Mouse (Mus musculus) hematopoietic stem cell, adult 5-6 weeks (primary cell): ENCODE measurements at regions not wholly inside any gene's neighbourhood (a gene's known extent, or its start where the extent isn't known, plus 50 kb on each side); places are given as distances from the start of the nearest gene placed in this dataset.

ENCODE experiments used
- ATAC-seq, 2 experiments: fragments of 125-278 bp in 1 of 2; replicated peaks in 1 of 2; 2 replicates each; pipeline ENCODE4 v1.8.0; 2016 to 2017; ENCODE audit warnings: inconsistent platforms in 2 of 2, mild to moderate bottlenecking in 2 of 2, moderate number of reproducible peaks in 2 of 2, low read depth in 1 of 2, moderate TSS enrichment in 1 of 2; ENCODE audit not compliant: low FRiP score in 2 of 2, poor library complexity in 2 of 2, severe bottlenecking in 2 of 2, insufficient read depth in 1 of 2, low TSS enrichment in 1 of 2

DNA sequence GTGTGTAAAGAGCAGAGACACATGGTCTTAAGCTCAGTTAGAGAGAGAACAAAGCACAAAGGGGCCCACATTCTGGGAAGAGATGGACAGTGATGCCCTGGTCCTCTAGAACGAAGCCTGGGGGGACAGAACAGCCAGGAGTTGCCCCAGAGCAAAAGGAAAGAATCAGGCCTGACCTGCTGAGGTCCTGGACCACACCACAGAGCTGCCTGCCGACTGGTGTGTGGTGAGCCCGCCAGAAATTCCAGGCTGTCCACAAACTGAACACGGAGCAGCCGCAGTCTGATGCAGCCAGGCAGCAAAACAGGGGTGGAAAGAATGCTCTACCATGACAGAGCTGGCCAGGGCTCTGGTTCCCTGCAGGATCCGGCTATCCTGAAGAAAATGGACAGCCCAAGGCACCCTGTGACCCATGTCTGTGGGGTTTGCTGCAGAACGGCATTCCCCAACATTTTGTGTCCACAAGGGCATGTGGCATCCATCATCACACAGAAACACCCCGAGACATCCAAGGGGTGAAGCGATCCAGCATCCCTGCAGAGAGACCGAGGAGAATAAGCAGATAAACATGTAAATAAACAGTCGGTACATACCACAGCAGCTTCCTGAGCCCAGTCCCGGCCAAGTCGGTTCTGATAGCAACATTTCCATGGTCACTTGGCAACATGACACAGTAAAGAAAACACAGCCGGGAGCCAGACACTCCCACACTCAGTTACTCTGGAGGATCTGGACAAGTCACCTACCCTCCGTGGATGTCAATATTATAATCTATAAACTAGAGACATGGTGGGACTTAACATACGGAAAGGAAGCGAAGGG, 65.3 kb upstream of the Pomp start:
- no peak for ATAC-seq

DNA sequence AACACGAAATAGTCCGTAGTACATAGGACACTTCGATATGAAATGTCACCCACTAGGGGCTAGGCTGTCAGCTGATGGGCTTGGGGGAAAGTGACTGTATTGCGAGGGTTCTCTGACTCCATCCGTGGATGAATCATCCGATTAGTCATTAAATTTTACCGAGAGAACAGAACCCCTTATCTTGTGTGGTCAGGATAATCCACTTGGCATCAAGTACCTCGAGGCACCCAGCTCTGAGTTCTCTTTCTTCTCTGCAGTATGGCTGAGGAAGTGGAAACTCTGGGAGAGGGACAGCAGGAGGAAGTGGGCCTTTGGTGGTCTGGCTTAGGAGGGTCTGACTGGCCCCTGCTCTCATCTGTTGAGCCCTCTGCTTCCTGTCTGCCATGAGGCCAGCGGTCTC, 67.2 kb upstream of the Pomp start:
- ATAC-seq, result peak; percentile 73 to 78; a peak in 3 of 4 replicates

DNA sequence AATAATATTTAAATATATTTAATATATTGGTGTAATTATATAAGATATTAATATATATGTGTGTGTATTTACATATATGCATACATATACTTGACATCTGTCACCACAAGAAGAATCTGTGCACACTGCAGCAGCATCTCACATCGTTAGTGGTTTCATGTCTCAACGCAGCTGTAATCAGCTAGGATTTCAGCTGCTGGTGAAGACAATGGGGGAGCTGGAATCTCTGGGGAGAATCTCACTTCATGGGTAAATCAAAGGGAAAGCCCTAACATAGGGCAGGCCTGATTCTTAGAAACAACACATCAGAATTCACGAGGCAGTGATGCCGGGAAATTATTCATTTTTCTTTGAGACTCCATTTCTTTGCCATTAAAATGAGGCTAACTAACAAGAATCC, 66.8 kb upstream of the Flt1 start:
- no peak for ATAC-seq

DNA sequence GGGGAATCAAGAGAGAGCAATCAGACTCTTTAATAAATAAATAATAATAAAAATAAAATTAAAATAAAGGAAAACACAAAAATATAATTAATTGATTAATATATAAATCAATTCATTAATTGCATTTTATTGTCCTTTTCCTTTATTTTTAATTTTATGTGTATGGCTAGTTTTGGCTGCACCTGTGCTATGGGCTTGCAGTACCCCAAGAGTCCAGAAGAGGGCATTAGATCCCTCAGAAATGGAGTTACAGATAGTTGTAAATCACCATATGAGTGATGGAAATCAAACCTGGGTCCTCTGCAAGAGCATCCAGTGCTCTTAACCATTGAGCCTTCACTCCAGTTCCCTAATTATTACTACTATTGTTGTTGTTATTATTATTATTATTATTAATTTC, 65.3 kb upstream of the Flt1 start:
- ATAC-seq, result no peak

DNA sequence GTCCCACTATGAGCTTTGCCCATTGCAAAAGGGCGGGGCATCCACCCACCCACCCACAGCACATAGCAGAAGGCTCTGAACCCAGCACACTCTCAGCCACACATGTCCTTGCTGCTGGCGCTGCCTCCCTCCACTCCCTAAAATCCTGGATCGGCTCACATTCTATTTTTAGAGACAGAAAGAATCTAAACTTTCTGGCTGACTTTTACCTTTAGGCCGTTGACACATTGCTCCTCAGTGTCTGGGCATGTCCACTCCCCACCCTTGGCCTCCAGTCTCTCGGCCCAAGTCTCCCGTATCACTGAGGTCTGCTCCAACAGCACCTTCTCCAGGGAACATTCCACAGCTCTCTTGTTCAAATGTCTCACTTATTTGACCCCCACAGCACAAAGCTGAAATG, 62.7 kb upstream of the Flt1 start:
- ATAC-seq, result no peak

DNA sequence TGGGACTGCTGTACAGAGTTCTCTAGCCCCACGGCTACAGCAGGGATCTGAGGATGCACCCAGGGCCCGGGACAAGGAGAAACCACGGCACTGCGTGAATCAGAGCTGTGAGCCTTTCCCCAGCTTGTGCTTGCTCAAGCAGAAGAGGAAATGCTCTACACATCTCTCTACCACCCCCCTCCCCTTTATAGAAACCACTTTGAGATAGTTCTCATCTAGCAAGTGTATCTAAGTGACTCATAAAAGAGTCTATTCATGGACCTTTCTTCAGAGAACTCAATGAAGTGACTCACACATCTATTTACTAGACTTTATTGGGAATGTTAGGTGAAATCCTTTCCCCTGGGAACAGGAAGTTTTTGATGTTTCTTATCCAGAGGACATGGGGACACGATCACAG, 61.0 kb upstream of the Flt1 start:
- ATAC-seq, result no peak

DNA sequence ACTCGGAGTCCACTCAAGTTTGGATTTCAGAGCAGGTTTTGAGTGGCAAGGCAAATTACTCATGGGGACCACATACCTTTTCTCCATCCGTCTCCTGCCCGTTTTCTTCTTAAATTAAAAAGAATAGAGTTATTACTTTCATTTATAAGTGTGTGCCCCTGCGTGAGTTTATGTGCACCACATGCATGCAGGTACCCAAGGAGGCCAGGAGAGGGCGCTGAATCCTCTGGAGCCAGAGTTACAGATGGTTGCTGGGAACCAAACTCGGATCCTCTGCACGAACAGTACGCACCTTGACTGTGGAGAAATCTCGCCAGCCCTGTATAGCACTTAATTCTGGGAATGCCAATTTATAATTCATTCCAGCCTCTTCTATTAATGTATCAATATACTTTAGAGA, 58.3 kb upstream of the Flt1 start:
- no peak for ATAC-seq

DNA sequence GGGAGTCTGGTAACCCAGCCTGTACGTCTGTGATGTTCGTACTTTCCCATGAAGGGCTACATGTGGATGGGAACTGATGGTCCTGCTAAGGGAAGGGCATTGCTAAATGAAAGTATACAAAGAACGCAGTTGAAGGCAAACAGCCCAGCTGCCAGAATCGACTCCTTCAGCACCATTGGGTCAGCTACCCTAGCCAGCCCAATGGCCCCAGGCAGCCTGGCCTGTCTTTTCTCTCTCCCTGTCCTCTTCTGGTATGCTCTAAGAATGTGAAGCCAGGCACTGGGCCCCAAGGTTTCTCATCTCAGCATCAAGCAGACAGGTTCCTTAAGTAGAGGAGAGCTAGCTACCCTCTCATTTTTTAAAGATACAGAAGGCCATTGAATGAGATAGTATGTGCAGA, 57.7 kb upstream of the Flt1 start:
- ATAC-seq, result no peak

DNA sequence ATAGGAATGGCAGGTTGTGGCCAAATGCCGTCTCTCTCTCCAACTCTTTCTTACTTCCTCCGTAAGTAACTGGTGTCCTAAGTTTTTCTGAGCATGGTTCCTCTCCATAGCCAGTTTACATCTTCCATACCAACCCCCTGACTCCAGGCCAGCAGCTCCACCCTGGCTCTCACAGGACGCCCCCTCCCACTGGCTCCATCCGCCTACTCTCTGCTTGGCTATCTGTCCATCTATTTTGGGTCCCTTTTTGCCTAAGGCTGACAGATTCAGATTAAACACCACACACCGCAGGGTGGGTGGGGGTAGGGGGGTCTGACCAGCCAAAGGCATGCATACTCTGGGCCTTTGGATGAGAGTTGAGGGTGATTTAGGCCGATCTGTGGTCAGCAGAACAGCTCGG, 57.0 kb upstream of the Flt1 start:
- no peak for ATAC-seq

DNA sequence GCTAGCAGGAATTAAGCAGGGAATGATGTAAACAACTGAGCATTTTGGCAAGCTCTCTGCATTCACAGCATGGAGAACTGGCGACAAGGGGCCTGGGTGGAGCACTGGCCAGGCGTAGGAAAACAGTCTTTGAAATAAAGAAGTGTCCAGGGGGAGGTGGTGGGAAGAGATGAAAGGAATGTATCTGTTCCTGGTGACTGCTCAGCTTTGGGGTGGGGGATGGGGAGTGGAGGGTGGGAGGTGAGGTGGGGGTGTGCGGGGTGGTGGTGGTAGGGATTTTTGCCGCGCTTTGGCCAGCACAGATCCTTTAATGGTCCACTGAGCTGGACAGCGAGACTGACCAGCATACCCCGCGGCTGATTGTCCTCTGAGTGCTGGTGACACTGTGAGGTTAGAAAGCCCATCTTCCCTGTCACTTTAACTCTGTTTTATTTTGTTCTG, 56.5 kb upstream of the Flt1 start:
- ATAC-seq, result no peak

DNA sequence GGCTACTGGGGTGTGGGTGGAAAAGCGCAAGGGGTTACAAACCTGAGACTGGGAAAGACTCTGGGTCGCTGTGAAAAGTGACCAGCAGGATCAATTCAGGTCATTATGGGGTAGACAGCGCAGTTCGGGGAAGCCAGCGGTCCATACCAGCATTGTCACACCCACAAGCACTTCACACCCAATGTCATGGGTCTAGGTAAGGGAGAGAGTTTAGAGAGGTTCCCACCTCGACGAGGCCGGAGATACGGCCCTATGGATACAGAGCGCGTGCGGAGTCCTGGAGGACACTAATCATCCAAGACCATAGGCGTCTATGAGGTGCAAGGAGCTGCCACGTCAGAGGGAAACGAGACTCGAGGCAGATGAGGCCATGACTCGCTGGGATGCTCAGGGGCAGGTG, 55.4 kb upstream of the Flt1 start:
- no peak for ATAC-seq

DNA sequence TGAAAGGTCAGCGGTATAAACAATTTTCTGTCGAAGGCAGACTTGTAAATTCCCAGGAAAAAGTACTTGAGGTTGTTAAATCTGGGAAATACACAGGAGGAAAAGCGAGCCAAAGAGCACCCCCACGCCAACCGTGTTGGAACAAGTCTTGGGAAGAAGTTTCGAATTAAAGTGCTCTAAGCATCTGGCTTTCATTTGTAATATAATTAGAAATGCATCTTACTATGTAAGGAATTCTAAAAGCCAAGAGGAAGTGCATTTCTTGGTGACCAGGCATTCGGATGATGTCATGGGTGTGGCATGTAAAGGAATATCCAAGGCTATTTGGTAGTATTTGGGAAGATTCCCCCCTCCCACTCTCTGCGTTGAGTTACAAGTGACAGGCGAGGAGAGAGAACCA, 52.7 kb upstream of the Flt1 start:
- ATAC-seq, result no peak
